Mouse (Mus musculus): Measurements from ENCODE around the gene Map3k19. TPM values are rescaled to one million over a fixed set of nuclear protein-coding genes. Genes with fewer than 3 reads are reported as not detected.

The Map3k19 gene
- polyA plus RNA-seq (2012; rRNA removed; ENCODE audit: low replicate concordance), result 0.02 TPM in 1 of 2 replicates, not detected in the other

DNA sequence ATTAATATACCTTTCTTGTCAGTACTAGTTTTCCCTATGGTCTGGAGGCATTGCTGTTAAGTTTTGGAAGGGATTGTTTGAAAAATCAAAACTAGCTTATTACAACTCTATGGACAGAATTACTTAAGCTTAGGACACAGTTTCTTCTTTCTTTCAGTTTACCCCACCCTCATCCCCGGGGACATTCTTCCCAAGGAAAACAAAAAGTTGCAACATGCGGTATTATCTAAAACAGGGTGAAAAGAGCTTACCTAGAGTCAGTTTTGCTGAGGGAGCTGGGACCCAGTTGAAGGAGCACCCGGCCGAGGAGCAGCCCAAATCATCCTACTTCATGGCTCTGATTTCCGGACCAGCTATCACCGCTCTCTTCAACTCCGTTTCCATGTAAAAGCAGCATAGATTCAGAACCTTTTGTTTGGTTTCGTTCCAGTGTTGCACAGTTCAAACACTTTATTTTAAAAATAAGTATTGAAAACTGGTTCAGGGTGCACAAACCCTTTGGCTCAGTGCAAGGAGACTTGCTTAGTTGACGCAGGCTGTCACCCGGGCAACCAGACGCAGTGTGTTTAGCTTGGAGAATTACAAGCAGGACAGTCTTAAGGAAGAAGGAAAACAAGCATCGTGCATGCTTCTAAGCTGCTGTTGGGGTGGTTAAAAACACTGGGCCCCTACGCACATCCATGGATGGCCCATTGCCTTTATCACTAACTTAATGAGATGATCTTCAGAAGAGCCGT, at the start of gene Map3k19:
Gene Map3k19 (minus strand): TSS at position 546 of the 737 bp plus-strand sequence.

GRCm38 (mm10) chr1:127868300-127869261, 13.8 kb upstream of the Map3k19 start, which contains the start of gene Rab3gap1:
TSS of gene Rab3gap1 (plus strand) at chr1:127868773.

GRCm38 (mm10) chr1:127773803-127774500, 80.9 kb downstream of the Map3k19 start, which contains the start of gene Ccnt2:
TSS of gene Ccnt2 (plus strand) at chr1:127774164.

Other genes starting within 250 kb of the Map3k19 start
- 0.78 and 1.3 TPM in 2 replicates for gene Tmem163, start 175.5 kb downstream of the Map3k19 start, polyA plus RNA-seq (2012; rRNA removed; ENCODE audit: low replicate concordance)
- not detected in 2 replicates for gene Acmsd, start 125.6 kb downstream of the Map3k19 start, polyA plus RNA-seq (2012; rRNA removed; ENCODE audit: low replicate concordance)
- gene Ccnt2, start 80.9 kb downstream of the Map3k19 start, polyA plus RNA-seq (2012; rRNA removed; ENCODE audit: low replicate concordance), result 2.9 and 4.9 TPM in 2 replicates
- 17.6 and 20.0 TPM in 2 replicates for gene Rab3gap1, start 13.7 kb upstream of the Map3k19 start, polyA plus RNA-seq (2012; rRNA removed; ENCODE audit: low replicate concordance)
- gene Zranb3, start 248.0 kb upstream of the Map3k19 start, polyA plus RNA-seq (2012; rRNA removed; ENCODE audit: low replicate concordance), result 0.32 and 0.65 TPM in 2 replicates
- 18.9 and 40.3 TPM in 2 replicates for gene R3hdm1, start 248.3 kb upstream of the Map3k19 start, polyA plus RNA-seq (2012; rRNA removed; ENCODE audit: low replicate concordance)